Mouse (Mus musculus): Measurements from ENCODE around the gene Ezh1.

- TF ChIP-seq GATA1 (IDR thresholded peaks at IDR 0.05; ENCODE audit: borderline replicate concordance, low read length) (no peak), FLI1 (IDR thresholded peaks at IDR 0.05; ENCODE audit: low read length) (no peak)
These were observed 43.3 kb downstream of the Ezh1 start for GRCm38 (mm10) chr11:101182771-101183517.

Measured in megakaryocyte, embryonic 14.5 days (primary cell).